Mouse (Mus musculus) lung, adult 2 months (tissue): Measurements from ENCODE around the gene Fam160a1. TPM values are rescaled to one million over a fixed set of nuclear protein-coding genes. Genes with fewer than 3 reads are reported as not detected.

Experiments
- DNase-seq: peaks from one replicate; pipeline ENCODE4 v3.0.0; 2022
- H3K4me1 ChIP-seq: fragments of 200-500 bp; 2 replicates; pipeline ENCODE4 v1.6.1; 2011; ENCODE audit warnings: low read length; ENCODE audit not compliant: control insufficient read depth, insufficient read depth
- H3K4me3 ChIP-seq: fragments of 200-500 bp; replicated peaks from 2 replicates; pipeline ENCODE3; 2011; ENCODE audit warnings: low read depth, mild to moderate bottlenecking, control low read depth, low read length; ENCODE audit errors: extremely low read depth
- CTCF ChIP-seq: fragments of 200-500 bp; IDR thresholded peaks from 2 replicates; pipeline ENCODE4 v1.5.1; 2011; ENCODE audit warnings: mild to moderate bottlenecking, low read length, control low read depth; ENCODE audit not compliant: insufficient read depth
- POLR2A ChIP-seq: fragments of 200-500 bp; IDR thresholded peaks from 2 replicates; pipeline ENCODE4 v1.6.1; 2011; ENCODE audit warnings: low read depth, mild to moderate bottlenecking, control low read depth, low read length, borderline replicate concordance; ENCODE audit errors: extremely low read depth
- WGBS: fragments of 180-500 bp; shearing (Covaris S2); methylation state at CpG from one replicate; pipeline ENCODE4 v1.1.7; 2018; 5-methylcytosine and 5-hydroxymethylcytosine counted together
- polyA plus RNA-seq: library from polyadenylated mRNA; depleted of rRNA; stranded (reverse); fragments of >200 nt; gene quantifications from 2 replicates; pipeline ENCODE4 v1.2.3, GENCODE M21; 2012

Fam160a1 gene
- polyA plus RNA-seq, 1 experiment, result 14.0 TPM

GRCm38 (mm10) chr3:85853715-85854114, 36.6 kb upstream of the Fam160a1 start:
- 66% methylated on average over 4 of the region's 4 CpGs for WGBS

GRCm38 (mm10) chr3:85850079-85850478, 33.0 kb upstream of the Fam160a1 start:
- WGBS, result 78% methylated on average over 1 of the region's 1 CpGs
- Histone ChIP-seq H3K4me3 (no peak overlapping the region), H3K4me1 (peaks cover 3% of the 10 kb centered on the region; the same call in 1 of the 2 replicates)
- TF ChIP-seq POLR2A (no peak), CTCF (no peak)
- DNase-seq, result no peak

More at GRCm38 (mm10) chr3:85853715-85854114, 36.6 kb upstream of the Fam160a1 start:
- TF ChIP-seq POLR2A, result no peak
- TF ChIP-seq CTCF, result no peak
- DNase-seq, result no peak
- peaks cover 5% of the 10 kb centered on the region for H3K4me1 ChIP-seq
- H3K4me3 ChIP-seq, result no peak overlapping the region

- 80% methylated on average over 1 of the region's 1 CpGs for WGBS
- TF ChIP-seq POLR2A (no peak), CTCF (no peak)
- peaks cover 7% of the 10 kb centered on the region for H3K4me1 ChIP-seq
Observed at GRCm38 (mm10) chr3:85846316-85846715, 29.2 kb upstream of the Fam160a1 start.

GRCm38 (mm10) chr3:85845341-85845740, 28.2 kb upstream of the Fam160a1 start:
- Histone ChIP-seq H3K4me1 (peaks cover 7% of the 10 kb centered on the region), H3K4me3 (no peak overlapping the region)
- no peak for DNase-seq
- TF ChIP-seq POLR2A (no peak), CTCF (no peak)
- WGBS, result 58% methylated on average over 6 of the region's 6 CpGs

More at GRCm38 (mm10) chr3:85846316-85846715, 29.2 kb upstream of the Fam160a1 start:
- no peak overlapping the region for H3K4me3 ChIP-seq
- DNase-seq, result no peak

- Histone ChIP-seq H3K4me1 (peaks cover 7% of the 10 kb centered on the region), H3K4me3 (no peak overlapping the region)
- TF ChIP-seq CTCF (no peak), POLR2A (no peak)
- DNase-seq, result no peak
Observed at GRCm38 (mm10) chr3:85842881-85843218, 25.8 kb upstream of the Fam160a1 start.

GRCm38 (mm10) chr3:85842177-85842880, 25.2 kb upstream of the Fam160a1 start:
- TF ChIP-seq CTCF (no peak), POLR2A (no peak)
- DNase-seq, result no peak
- H3K4me1 ChIP-seq, result peaks cover 7% of the 10 kb centered on the region
- WGBS, result 13% methylated on average over 9 of the region's 9 CpGs
- H3K4me3 ChIP-seq, result peak overlapping the region; percentile 32

- TF ChIP-seq CTCF, result no peak
- no peak for TF ChIP-seq POLR2A
- WGBS, result 26% methylated on average over 2 of the region's 2 CpGs
- no peak for DNase-seq
- no peak overlapping the region for H3K4me3 ChIP-seq
- peaks cover 7% of the 10 kb centered on the region for H3K4me1 ChIP-seq
Observed at GRCm38 (mm10) chr3:85841454-85842176, 24.5 kb upstream of the Fam160a1 start.

GRCm38 (mm10) chr3:85833627-85834026, 16.5 kb upstream of the Fam160a1 start:
- TF ChIP-seq POLR2A (no peak), CTCF (no peak)
- WGBS, result 77% methylated on average over 1 of the region's 1 CpGs
- DNase-seq, result no peak
- Histone ChIP-seq H3K4me1 (no peaks in the 10 kb centered on the region), H3K4me3 (no peak overlapping the region)

GRCm38 (mm10) chr3:85832490-85833155, 15.5 kb upstream of the Fam160a1 start:
- TF ChIP-seq CTCF, result no peak
- no peak for TF ChIP-seq POLR2A
- Histone ChIP-seq H3K4me1 (no peaks in the 10 kb centered on the region), H3K4me3 (no peak overlapping the region)
- 81% methylated on average over 10 of the region's 10 CpGs for WGBS
- no peak for DNase-seq
